Mouse (Mus musculus) CH12.LX (cell line): ENCODE data around the gene Slc26a9.

Source experiments
- CHD2 ChIP-seq: IDR thresholded peaks from 2 replicates; pipeline ENCODE4 v1.6.1; 2011; ENCODE audit warnings: low read length, improper control_type of control experiment
- CTCF ChIP-seq, 2 experiments: IDR thresholded peaks in 1 of 2; conservative IDR thresholded peaks in 1 of 2; 2 replicates each; pipeline ENCODE4 v1.5.1; 2011 to 2012; ENCODE audit warnings: low read depth in 2 of 2, low read length in 2 of 2, improper control_type of control experiment in 1 of 2, inconsistent platforms in 1 of 2, mild to moderate bottlenecking in 1 of 2, moderate library complexity in 1 of 2
- ETS1 ChIP-seq: conservative IDR thresholded peaks from 2 replicates; pipeline ENCODE4 v1.6.1; 2012; ENCODE audit warnings: low read depth, mild to moderate bottlenecking, inconsistent platforms, low read length, improper control_type of control experiment, moderate library complexity
- MXI1 ChIP-seq: IDR thresholded peaks from 2 replicates; pipeline ENCODE4 v1.6.1; 2011; ENCODE audit warnings: mild to moderate bottlenecking, low read depth, low read length, improper control_type of control experiment
- NELFE ChIP-seq: IDR thresholded peaks from 2 replicates; pipeline ENCODE4 v1.6.1; 2011; ENCODE audit warnings: low read depth, low read length, improper control_type of control experiment
- PAX5 ChIP-seq: IDR thresholded peaks from 2 replicates; pipeline ENCODE4 v1.6.1; 2012; ENCODE audit warnings: low read length, inconsistent platforms, mixed read lengths
- POLR2A ChIP-seq: IDR thresholded peaks from 2 replicates; pipeline ENCODE4 v1.6.1; 2011; ENCODE audit warnings: low read depth, mild to moderate bottlenecking, improper control_type of control experiment, low read length
- POLR2AphosphoS2 ChIP-seq: IDR thresholded peaks from 2 replicates; pipeline ENCODE4 v1.6.1; 2011; ENCODE audit warnings: low read depth, low read length, improper control_type of control experiment
- SIN3A ChIP-seq: IDR thresholded peaks from 2 replicates; pipeline ENCODE4 v1.6.1; 2012; ENCODE audit warnings: low read length, improper control_type of control experiment, inconsistent platforms
- TBP ChIP-seq: conservative IDR thresholded peaks from 2 replicates; pipeline ENCODE4 v1.6.1; 2011; ENCODE audit warnings: low read depth, low read length, improper control_type of control experiment

- TF ChIP-seq CTCF (conservative IDR thresholded peaks at IDR 0.05 in 1 of 2, IDR thresholded peaks at IDR 0.05 in 1 of 2; ENCODE audit: low read depth in 2 of 2, low read length in 2 of 2), result no peak
- no peak for TF ChIP-seq POLR2A
- TF ChIP-seq ETS1, result no peak
- no peak for TF ChIP-seq POLR2AphosphoS2
- no peak for TF ChIP-seq PAX5
- no peak for TF ChIP-seq CHD2
- no peak for TF ChIP-seq TBP
- no peak for TF ChIP-seq MXI1
- TF ChIP-seq NELFE, result no peak
- TF ChIP-seq SIN3A, result no peak
These were observed 4.8 kb downstream of the Slc26a9 start for GRCm38 (mm10) chr1:131748636-131749035.
